Mouse (Mus musculus) spleen, postnatal 4 days (tissue): Measurements from ENCODE around the gene BC080695.
"Not testable (repeated sequence)": the region's sequence is repeated elsewhere in the genome, so short reads cannot be mapped to it uniquely, and the experiment has no call there.

ENCODE experiments used
- DNase-seq, 2 experiments: peaks; one replicate each; pipeline ENCODE4 v3.0.0; 2022; ENCODE audit warnings: low spot score in 2 of 2

BC080695 gene

DNA sequence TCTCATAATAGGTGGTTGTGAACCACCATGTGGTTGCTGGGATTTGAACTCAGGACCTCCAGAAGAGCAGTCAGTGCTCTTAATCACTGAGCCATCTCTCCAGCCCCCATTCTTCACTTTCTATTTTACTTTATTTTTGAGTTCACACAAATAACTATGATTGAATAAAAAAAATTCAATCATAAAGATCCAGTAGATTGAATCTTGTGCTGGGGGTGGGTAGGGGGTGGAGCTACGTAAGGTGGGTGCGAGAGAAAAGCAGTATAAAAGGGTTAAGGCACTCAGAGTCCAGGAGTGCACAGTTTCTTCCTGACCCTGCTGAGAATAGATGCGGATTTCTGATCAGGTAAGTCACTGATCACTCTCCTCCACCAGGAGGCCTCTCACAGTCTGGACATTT lies at the start of gene BC080695, which contains the start of gene Gm13057:
TSS of gene BC080695 (plus strand) at position 301 of the 400 bp plus-strand sequence.
TSS of gene Gm13057 (plus strand) at position 310 of the 400 bp plus-strand sequence.
- DNase-seq, result not testable (repeated sequence)

DNA sequence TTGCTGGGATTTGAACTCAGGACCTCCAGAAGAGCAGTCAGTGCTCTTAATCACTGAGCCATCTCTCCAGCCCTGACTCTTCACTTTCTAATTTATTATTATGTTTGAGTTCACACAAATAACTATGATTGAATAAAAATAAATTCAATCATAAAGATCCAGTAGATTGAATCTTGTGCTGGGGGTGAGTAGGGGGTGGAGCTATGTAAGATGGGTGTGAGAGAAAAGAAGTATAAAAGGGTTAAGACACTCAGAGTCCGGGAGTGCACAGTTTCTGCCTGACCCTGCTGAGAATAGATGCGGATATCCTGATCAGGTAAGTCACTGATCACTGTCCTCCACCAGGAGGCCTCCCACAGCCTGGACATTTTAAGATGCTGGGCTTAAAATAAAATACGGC lies 40.5 kb upstream of the BC080695 start, which contains the start of gene Gm13043:
TSS of gene Gm13043 (plus strand) at position 301 of the 400 bp plus-strand sequence.
- no peak for DNase-seq

DNA sequence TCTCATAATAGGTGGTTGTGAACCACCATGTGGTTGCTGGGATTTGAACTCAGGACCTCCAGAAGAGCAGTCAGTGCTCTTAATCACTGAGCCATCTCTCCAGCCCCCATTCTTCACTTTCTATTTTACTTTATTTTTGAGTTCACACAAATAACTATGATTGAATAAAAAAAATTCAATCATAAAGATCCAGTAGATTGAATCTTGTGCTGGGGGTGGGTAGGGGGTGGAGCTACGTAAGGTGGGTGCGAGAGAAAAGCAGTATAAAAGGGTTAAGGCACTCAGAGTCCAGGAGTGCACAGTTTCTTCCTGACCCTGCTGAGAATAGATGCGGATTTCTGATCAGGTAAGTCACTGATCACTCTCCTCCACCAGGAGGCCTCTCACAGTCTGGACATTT lies 15.8 kb upstream of the BC080695 start, which contains the start of gene Gm13040:
TSS of gene Gm13040 (plus strand) at position 301 of the 400 bp plus-strand sequence.
- not testable (repeated sequence) for DNase-seq

DNA sequence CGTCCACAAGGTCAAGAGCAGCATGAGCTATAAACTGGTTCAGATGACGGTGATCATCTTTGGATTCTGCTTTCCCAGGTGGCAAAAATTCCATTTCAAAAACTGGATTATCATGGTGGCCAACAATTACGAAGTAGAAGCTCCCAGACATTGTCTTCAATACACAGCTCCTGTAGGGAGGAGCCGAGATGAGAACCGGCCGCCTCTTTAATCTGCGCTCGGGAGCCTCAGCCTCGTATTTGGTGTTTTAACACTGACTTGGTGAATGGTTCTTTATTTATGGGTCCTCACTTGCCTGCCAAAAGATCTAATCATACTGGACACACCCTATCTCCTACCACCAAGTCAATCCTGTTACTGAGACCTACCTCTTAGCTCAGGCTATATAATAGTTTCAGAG lies 60.4 kb downstream of the BC080695 start:
- not testable (repeated sequence) for DNase-seq

DNA sequence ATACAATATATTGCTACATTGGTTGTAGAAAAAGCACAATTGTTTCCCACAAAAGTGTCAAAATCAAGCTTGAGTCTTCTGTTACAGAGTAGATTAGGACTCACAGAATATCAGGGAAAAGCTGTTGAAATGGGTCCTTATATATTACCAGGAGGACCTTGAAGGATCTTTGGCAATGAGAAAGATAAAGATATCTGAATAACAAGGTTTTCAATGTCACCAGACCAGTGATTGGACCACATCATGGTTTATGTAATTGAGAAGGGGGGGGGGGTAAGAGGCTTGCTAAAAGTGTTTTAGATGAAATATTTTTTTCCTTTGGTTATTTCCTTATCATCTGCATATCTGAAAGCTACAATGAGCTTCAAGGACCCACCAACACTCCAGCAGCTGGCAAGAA lies 63.2 kb downstream of the BC080695 start, which contains the start of gene Gm13083:
TSS of gene Gm13083 (plus strand) at position 301 of the 400 bp plus-strand sequence.
- not testable (repeated sequence) for DNase-seq

DNA sequence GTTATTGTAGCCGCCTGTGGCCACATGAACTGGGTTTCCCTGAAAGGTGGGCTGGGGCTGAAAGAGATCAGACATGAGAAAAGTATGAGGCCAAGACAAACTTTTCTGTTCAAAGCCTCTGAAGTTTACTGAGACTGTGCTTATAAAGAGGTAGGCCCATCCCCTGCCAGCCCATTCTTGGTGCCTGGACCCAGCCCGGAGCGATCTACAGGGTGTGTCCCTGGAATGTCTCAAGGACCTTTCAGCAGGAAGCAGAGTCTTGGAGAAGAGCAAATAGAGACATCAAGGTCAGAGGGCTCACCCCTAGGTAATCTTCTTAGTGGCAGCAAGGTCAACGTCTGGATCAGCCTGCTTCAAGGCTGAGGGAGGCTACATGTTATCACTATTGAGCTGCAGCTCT lies 66.6 kb downstream of the BC080695 start:
- not testable (repeated sequence) for DNase-seq
